8 mouse cellular contexts compared by ENCODE assay signal in the genomic region with DNA sequence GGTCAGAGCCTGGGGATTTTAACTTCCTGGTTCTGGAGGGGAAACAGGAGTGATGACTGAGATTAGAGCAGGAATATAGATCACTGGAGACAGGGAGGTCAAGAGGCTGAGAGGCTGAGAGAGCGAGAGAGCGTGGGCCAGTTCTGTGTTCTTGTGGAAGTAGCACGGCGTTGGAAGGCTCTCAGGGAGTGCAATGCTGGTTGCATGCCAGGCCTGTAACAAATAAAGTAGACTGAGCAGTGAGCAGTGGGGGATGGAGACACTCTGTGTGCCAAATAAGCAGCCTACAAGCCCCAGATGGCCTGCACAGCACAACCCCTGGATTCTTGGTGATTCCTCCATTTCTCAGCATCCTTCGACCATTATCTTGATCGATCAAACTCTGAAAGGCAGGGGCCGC.
A peak's percentile ranks its signal among the peaks of the same experiment; 100 is the strongest.
DNase-seq lines count a peak whose midpoint lies in the region; ATAC-seq lines count a peak whose summit lies in the region.

No protein-coding gene starts in this region.

- H3K4me1 ChIP-seq in forebrain, embryonic 12.5 days: peaks cover 34% of the 10 kb centered on the region
- H3K4me1 ChIP-seq in forebrain, embryonic 10.5 days: peaks cover 47% of the 10 kb centered on the region
- peaks cover 34% of the 10 kb centered on the region for H3K4me1 ChIP-seq in hindbrain, embryonic 15.5 days (replicated peaks)
- peaks cover 9% of the 10 kb centered on the region for H3K4me1 ChIP-seq in neural tube, embryonic 12.5 days

- no peak overlapping the region for H3K4me3 ChIP-seq in forebrain, embryonic 12.5 days (replicated peaks)
- no peak overlapping the region for H3K4me3 ChIP-seq in forebrain, embryonic 10.5 days
- H3K4me3 ChIP-seq in hindbrain, embryonic 15.5 days: no peak overlapping the region
- no peak overlapping the region for H3K4me3 ChIP-seq in neural tube, embryonic 12.5 days

- no peaks in the 10 kb centered on the region for H3K36me3 ChIP-seq in forebrain, embryonic 12.5 days (replicated peaks)
- H3K36me3 ChIP-seq in forebrain, embryonic 10.5 days (replicated peaks): no peaks in the 10 kb centered on the region
- H3K36me3 ChIP-seq in hindbrain, embryonic 15.5 days: no peaks in the 10 kb centered on the region
- H3K36me3 ChIP-seq in neural tube, embryonic 12.5 days: no peaks in the 10 kb centered on the region

- H3K9me3 ChIP-seq in forebrain, embryonic 12.5 days: no peaks in the 10 kb centered on the region
- H3K9me3 ChIP-seq in forebrain, embryonic 10.5 days: no peaks in the 10 kb centered on the region
- no peaks in the 10 kb centered on the region for H3K9me3 ChIP-seq in hindbrain, embryonic 15.5 days
- no peaks in the 10 kb centered on the region for H3K9me3 ChIP-seq in neural tube, embryonic 12.5 days

- intact Hi-C loops in left cerebral cortex, postnatal 10 days (cut with DNase I): no loop called here

- no peak overlapping the region for H3K27ac ChIP-seq in forebrain, embryonic 12.5 days
- no peak overlapping the region for H3K27ac ChIP-seq in forebrain, embryonic 10.5 days
- H3K27ac ChIP-seq in hindbrain, embryonic 15.5 days (replicated peaks): peak overlapping the region; percentile 54
- H3K27ac ChIP-seq in neural tube, embryonic 12.5 days: no peak overlapping the region

- no peak for DNase-seq in forebrain, embryonic 10.5 days (ENCODE audit: extremely low spot score, low spot score)
- DNase-seq in cerebellum, adult 18-20 months: peak; percentile 67 to 70
- peak; percentile 65 for DNase-seq in gastrocnemius, adult 18-20 months (ENCODE audit: low spot score)
- DNase-seq in left cerebral cortex, postnatal 10 days (ENCODE audit: extremely low spot score in 1 of 2, low spot score in 2 of 2): peak; percentile 41 to 50

- H3K9ac ChIP-seq in forebrain, embryonic 12.5 days: no peak overlapping the region
- no peak overlapping the region for H3K9ac ChIP-seq in hindbrain, embryonic 15.5 days
- no peak overlapping the region for H3K9ac ChIP-seq in neural tube, embryonic 12.5 days

- peak; percentile 52; the same call in 1 of the 2 replicates for ATAC-seq in forebrain, embryonic 12.5 days (ENCODE audit: low FRiP score)
- peak; percentile 78 for ATAC-seq in hindbrain, embryonic 15.5 days (ENCODE audit: low FRiP score, low read depth)
- peak; percentile 51; the same call in 1 of the 2 replicates for ATAC-seq in neural tube, embryonic 12.5 days (ENCODE audit: low FRiP score, low read depth)
- no peak for ATAC-seq in activated CD4-positive, CD25-positive, alpha-beta regulatory T cell, adult 4 months

- no peaks in the 10 kb centered on the region for H3K27me3 ChIP-seq in forebrain, embryonic 12.5 days
- H3K27me3 ChIP-seq in forebrain, embryonic 10.5 days (ENCODE audit: poor library complexity, severe bottlenecking): no peaks in the 10 kb centered on the region
- no peaks in the 10 kb centered on the region for H3K27me3 ChIP-seq in hindbrain, embryonic 15.5 days
- no peaks in the 10 kb centered on the region for H3K27me3 ChIP-seq in neural tube, embryonic 12.5 days (replicated peaks)

- WGBS in forebrain, embryonic 12.5 days: 75% methylated on average over 7 of the region's 7 CpGs
- 81% methylated on average over 7 of the region's 7 CpGs for WGBS in forebrain, embryonic 10.5 days
- 51% methylated on average over 7 of the region's 7 CpGs for WGBS in hindbrain, embryonic 15.5 days
- WGBS in neural tube, embryonic 12.5 days: 67% methylated on average over 7 of the region's 7 CpGs

- H3K4me2 ChIP-seq in forebrain, embryonic 12.5 days: no peak overlapping the region
- H3K4me2 ChIP-seq in hindbrain, embryonic 15.5 days: no peak overlapping the region
- no peak overlapping the region for H3K4me2 ChIP-seq in neural tube, embryonic 12.5 days (replicated peaks)
